Mouse (Mus musculus): ENCODE data around the gene Slc7a15. TPM values are rescaled to one million over a fixed set of nuclear protein-coding genes. Genes with fewer than 3 reads are reported as not detected.

Gene Slc7a15
- polyA plus RNA-seq, 1 experiment from 2014 or later: not detected

DNA sequence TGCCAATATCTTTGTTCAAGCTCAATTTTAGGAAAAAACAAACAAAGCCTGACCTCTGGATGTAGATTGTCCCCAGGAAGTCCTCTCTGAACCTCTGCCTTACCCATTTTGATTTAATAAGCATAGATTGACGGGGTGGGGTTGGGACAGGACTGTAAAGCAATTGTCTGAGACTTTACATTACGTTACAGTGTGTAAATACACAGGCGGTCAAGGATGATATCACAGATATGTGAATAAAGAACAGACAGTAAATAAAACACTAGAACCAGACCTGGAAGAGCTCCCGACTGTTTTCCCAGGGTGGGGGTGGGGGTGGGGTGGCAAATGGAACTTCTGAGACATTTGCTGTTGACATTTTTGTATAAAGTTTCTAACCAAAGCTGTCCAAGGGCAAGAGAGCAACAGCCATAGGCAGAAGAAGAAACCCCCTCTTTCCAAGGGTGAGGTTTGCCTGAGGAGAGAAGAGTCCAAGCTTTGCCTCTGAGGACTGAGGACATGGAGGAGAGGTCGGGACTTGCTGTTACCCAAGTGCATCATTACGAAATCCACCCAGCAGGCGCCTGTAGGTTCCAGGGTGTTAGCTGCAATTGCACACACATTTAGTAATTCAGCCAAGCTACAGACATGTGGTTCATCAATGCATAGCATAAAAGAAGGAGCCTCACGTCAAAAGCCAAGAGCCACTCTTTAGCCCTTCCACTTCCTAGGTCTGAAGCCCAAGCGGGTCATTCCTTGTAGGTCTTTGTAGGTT is 91.7 kb downstream of the Slc7a15 start:
- Histone ChIP-seq H3K36me3 (ENCODE audit: inconsistent target) (no peaks in the 10 kb centered on the region), H3K4me3 (ENCODE audit: inconsistent target) (no peak overlapping the region), H3K27ac (peak overlapping the region; percentile 1; the same call in 1 of the 2 replicates), H3K79me2 (ENCODE audit: inconsistent target) (peaks cover 8% of the 10 kb centered on the region; the same call in 1 of the 2 replicates)
- 57% methylated on average over 9 of the region's 9 CpGs for WGBS (ENCODE audit: missing documents)

DNA sequence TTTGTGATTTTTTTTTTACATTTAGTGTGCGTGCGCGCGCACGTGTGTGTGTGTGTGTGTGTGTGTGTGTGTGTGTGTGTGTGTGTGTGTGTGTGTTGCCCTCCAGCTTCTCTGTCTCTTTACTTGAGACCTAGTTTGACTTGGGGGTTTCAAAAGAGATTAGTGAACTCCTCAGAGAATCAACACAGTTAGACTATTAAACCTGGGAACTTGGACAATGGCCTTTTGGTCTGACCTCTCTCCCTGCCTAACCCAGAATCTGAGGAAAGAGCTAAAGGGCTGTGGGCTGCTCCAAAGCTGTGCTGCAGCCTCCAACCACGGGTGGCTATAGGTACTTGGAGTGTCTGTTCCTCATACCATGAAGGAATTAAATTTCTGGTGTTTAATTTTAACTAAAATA is 94.7 kb downstream of the Slc7a15 start:
- Histone ChIP-seq H3K27ac (no peak overlapping the region), H3K36me3 (ENCODE audit: inconsistent target) (no peaks in the 10 kb centered on the region), H3K4me3 (ENCODE audit: inconsistent target) (no peak overlapping the region), H3K79me2 (ENCODE audit: inconsistent target) (peaks cover 13% of the 10 kb centered on the region)
- 94% methylated on average over 6 of the region's 6 CpGs for WGBS (ENCODE audit: missing documents)

DNA sequence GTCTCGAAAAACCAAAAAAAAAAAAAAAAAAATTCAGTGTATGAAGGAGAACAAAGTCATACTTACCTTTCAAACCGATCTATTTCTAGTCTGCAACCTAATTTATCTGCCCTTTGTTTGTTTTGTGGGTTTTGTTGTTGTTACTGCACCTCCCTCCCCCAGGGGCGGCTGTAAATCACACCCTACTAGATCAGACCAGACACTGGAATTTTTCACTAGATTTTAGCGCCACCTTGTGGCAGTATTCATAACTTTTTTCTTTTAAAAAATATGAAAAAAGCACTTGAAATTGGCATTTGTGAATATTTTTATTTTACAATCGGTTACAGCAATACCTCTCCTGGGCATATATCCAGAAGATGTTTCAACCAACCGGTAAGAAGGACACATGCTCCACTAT is 96.3 kb downstream of the Slc7a15 start:
- Histone ChIP-seq H3K4me3 (ENCODE audit: inconsistent target) (no peak overlapping the region), H3K79me2 (ENCODE audit: inconsistent target) (peaks cover 29% of the 10 kb centered on the region), H3K27ac (peak overlapping the region; percentile 96), H3K36me3 (ENCODE audit: inconsistent target) (no peaks in the 10 kb centered on the region)
- 4% methylated on average over 4 of the region's 6 CpGs for WGBS (ENCODE audit: missing documents)

DNA sequence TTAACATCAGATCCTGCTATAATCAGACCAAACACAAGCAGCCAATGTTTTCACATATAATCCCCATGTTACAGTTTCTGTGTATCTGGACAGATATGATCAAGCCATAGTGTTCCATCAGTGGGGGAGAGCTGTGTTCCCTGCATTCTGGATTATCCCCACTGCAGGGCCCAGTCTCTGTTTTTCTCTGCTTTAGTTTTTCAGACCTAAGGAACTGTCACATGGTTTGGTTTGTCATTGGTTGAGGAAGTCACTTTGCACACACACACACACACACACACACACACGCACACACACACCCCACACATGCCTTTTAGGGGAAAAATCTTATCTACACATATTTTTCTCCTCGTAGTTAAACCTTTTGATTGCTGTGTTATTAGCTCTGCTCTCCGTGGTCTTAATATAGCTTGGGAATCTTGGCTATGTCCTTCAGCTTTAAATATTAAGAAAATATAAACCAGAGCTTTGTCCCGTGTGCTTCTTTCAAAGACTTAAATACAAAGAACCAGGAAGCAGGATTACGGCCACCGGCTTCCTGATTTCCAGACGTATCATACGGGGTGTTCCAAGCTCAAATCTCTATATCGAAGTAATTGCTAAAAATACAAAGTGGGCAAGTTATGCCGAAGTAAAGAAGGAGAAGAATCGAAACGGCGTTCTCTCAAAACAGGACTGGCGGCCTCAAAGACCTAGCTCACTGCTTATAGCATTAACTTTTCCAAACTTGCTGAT is 97.1 kb downstream of the Slc7a15 start:
- Histone ChIP-seq H3K27ac (peak overlapping the region; percentile 96), H3K79me2 (ENCODE audit: inconsistent target) (peaks cover 34% of the 10 kb centered on the region), H3K36me3 (ENCODE audit: inconsistent target) (no peaks in the 10 kb centered on the region), H3K4me3 (ENCODE audit: inconsistent target) (no peak overlapping the region)
- WGBS (ENCODE audit: missing documents): 43% methylated on average over 13 of the region's 14 CpGs

DNA sequence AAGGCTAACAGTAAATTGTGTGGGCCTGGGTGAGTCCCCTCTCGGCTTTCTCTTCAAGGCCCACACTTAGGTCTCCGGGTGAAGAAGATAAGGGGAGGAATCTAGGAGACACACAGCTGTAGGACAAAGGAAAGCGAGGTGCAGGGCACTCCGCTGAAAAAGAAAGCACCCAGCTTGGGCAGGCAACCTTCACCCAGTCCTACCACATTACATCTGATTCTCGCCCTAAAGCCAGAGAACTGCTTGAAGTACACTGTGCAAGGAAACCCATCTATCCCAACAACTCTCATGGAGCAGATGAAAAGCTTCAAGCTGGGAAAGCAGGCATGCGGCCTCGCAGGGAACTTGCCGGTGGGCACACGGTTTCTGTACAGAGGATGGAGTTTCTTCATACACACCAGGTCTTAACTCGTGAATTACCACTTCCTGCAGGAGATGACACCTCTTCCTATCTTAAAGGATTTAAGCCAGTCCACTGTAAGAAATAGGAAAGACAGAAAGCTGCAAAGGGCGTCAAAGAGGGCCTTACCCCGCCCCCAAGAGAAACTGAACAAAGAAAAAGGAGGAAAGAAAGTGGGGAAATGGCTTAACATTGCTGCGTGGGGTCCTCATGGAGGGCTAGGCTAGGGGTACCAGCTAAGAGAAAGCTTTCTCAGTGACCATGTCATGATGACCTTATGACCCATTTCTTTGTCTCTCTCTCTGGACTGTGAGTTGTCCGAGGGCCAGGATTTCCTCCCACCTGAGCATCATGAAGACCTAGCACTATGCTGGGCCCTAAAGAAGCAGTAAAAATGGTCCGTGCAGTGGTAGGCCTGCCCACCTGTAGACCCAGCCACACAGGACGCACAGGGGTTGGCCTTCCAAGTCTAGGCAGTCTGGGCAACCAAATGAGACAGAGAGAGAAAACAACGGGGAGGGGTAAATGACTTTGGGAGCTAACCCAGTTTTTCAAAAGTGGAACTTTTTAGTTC is 98.0 kb downstream of the Slc7a15 start:
- H3K27ac ChIP-seq: peak overlapping the region; percentile 96
- H3K36me3 ChIP-seq (ENCODE audit: inconsistent target): no peaks in the 10 kb centered on the region
- peaks cover 34% of the 10 kb centered on the region for H3K79me2 ChIP-seq (ENCODE audit: inconsistent target)
- WGBS (ENCODE audit: missing documents): 23% methylated on average over 17 of the region's 17 CpGs
- peak overlapping the region; percentile 55 for H3K4me3 ChIP-seq (ENCODE audit: inconsistent target)

DNA sequence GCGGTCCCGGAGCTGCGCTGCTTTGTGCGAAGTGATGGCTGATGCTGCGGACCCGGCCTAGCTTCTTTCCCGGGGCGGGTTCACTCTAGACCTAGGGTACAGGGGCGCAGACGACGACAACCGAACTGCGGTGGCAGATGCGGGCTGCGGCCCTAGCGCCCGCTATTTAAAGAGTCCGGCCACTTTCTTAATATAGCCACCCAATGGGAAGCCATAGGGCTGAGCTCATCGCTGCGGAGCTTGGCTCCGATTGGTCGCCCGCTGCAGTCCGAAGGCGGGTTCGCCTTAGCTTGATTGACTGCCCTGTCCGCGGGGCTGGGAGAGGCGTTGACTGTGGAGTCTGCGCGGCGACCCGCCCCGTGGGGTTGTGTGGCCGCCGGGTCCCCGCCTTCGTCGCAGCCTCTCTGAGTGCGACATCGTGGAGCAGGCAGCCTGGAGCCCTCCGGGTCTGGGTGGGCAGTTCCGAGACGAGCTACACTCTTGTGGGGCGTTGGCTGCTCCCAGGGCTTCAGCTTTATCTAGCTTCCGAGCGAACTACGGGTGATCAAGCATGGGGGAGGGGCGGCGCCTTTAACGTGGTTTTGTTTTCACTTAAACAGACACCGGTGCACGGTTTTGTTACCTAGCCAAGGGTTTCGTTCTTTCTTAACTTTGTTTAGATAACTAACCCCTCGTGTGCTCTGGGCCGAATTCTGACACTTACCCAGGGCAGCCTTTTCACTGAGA is 98.8 kb downstream of the Slc7a15 start, which contains the start of gene Rhob:
Rhob (minus strand) TSS at position 139 of the 726 bp plus-strand sequence.
- no peaks in the 10 kb centered on the region for H3K36me3 ChIP-seq (ENCODE audit: inconsistent target)
- peak within 1 kb of the TSS; percentile 96 for H3K27ac ChIP-seq
- H3K4me3 ChIP-seq (ENCODE audit: inconsistent target): peak within 1 kb of the TSS; percentile 77
- under 1% methylated on average over 54 of the region's 56 CpGs for WGBS (ENCODE audit: missing documents)
- peaks cover 34% of the 10 kb centered on the region for H3K79me2 ChIP-seq (ENCODE audit: inconsistent target)

DNA sequence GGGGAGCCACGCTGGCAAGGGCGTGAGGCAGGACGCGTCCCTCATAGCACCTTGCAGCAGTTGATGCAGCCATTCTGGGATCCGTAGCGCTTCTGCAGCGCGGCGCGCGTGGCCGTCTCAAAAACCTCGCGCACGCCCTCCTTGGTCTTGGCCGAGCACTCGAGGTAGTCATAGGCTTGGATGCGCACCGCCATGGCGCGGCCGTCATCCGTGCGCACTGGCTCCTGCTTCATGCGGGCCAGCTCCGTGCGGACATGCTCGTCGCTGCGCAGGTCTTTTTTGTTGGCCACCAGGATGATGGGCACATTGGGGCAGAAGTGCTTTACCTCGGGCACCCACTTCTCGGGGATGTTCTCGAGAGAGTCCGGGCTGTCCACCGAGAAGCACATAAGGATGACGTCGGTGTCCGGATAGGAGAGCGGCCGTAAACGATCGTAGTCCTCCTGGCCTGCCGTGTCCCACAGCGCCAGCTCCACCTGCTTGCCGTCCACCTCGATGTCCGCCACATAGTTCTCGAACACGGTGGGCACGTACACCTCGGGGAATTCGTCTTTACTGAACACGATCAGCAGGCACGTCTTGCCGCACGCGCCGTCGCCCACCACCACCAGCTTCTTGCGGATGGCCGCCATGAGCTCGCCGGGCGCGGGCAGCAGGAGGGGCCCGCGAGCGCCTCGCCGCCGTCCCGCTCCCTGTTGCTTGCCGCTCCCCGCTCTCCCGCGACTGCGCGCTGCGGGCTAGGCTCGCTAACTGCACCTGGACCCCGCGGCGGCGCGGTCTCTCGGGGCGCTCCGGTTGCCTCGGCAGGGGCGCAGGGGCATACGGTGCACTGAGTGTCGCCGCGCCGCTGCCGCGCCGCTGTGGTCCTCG is 99.6 kb downstream of the Slc7a15 start:
- WGBS (ENCODE audit: missing documents): under 1% methylated on average over 97 of the region's 99 CpGs
- Histone ChIP-seq H3K4me3 (ENCODE audit: inconsistent target) (peak overlapping the region; percentile 77), H3K79me2 (ENCODE audit: inconsistent target) (peaks cover 34% of the 10 kb centered on the region), H3K36me3 (ENCODE audit: inconsistent target) (no peaks in the 10 kb centered on the region), H3K27ac (peak overlapping the region; percentile 74)

DNA sequence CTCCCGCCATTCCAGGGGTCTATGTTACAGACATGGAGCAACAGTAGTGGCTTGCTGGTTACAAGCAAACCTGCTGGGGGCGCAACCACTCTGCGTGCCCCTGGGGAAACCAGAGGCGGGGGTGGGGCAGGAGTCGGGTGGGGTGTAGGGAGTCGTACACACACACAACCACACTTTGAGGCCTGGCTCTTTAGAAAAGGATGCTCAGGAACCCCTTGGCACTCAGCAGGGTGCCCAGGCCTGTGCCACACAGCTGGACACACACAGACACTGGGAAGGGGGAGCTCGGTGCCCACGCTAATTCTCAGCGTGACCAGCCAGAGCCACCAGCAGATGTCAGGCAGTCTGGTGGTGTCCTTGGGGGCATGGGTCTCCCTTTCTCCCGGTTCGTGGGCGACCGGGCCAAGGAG is 100.3 kb downstream of the Slc7a15 start:
- 7% methylated on average over 11 of the region's 13 CpGs for WGBS (ENCODE audit: missing documents)
- peak overlapping the region; percentile 74 for H3K27ac ChIP-seq

DNA sequence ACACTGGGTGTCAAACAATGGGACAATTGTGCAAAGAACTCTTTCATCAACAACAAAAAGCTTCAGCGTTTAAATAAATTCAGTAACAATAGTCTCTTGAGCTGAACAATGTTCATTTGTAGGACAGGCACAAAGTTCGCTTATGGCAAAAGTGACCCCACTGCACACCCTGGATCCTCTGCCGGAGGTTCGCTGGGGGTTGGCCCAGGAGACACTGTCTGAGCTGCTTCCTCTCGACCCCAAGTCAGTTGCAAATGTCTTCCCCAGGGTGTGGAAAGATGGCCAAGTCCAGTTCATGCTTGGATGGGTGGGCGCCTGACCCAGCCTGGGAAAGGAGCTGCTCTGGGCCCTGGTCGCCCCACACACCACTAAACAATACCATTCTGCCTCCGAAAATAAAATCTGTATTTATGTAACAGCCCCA is 100.7 kb downstream of the Slc7a15 start:
- Histone ChIP-seq H3K4me3 (ENCODE audit: inconsistent target) (peak overlapping the region; percentile 77), H3K27ac (peak overlapping the region; percentile 74), H3K79me2 (ENCODE audit: inconsistent target) (peaks cover 34% of the 10 kb centered on the region), H3K36me3 (ENCODE audit: inconsistent target) (no peaks in the 10 kb centered on the region)
- 35% methylated on average over 8 of the region's 8 CpGs for WGBS (ENCODE audit: missing documents)

More for the DNA sequence above, 100.3 kb downstream of the Slc7a15 start:
- Histone ChIP-seq H3K4me3 (ENCODE audit: inconsistent target) (peak overlapping the region; percentile 77), H3K79me2 (ENCODE audit: inconsistent target) (peaks cover 34% of the 10 kb centered on the region), H3K36me3 (ENCODE audit: inconsistent target) (no peaks in the 10 kb centered on the region)

DNA sequence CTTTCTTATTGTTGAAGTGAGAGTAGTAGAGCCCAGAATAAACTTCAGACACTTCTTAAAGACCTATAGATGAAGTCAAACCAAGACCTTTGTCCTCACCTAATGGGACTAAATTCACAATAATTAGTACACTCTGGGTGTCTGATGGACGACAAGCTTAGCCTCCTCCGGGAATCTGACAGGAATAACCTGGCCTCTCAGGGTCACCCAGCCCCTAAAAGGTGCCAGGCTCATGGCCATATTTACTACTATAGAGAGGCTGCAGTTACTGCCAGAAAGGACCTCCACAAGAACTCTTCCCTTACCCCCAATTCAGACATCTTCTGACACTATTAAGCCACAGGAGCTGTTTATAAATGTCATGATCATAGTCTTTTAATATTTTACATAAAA is 101.6 kb downstream of the Slc7a15 start:
- 67% methylated on average over 2 of the region's 2 CpGs for WGBS (ENCODE audit: missing documents)
- Histone ChIP-seq H3K36me3 (ENCODE audit: inconsistent target) (no peaks in the 10 kb centered on the region), H3K27ac (no peak overlapping the region), H3K79me2 (ENCODE audit: inconsistent target) (peaks cover 34% of the 10 kb centered on the region), H3K4me3 (ENCODE audit: inconsistent target) (peak overlapping the region; percentile 77)

DNA sequence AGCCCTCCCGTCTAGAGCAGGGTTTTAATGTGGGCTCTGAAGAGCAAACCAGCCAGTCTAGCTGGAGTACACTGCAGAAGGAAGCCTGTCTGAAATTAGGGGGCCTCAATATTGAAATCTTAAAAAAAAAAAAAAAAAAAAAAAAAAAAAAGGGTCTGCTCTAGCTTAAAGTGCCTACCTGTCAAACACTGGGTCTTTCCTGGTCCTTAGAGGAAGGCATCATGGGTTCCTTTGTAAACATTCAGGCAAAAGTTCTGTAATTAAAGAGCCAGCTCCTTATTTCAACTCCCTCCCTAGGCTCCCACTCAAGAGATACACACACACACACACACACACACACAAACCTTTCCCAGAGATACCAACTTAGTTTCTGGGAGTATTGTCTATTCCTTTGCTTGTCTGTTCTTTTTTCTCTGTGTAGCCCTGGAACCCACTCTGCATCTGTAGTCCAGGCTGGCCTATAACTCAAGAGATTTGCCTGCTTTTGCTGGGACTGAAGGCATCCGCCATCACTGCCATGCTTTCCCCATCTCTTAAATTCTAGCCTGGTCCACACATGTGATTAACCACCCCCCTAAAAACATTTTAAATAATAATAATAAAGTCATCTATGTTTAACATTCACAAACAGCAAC is 102.1 kb downstream of the Slc7a15 start:
- 85% methylated on average over 2 of the region's 2 CpGs for WGBS (ENCODE audit: missing documents)
- no peak overlapping the region for H3K27ac ChIP-seq
- no peaks in the 10 kb centered on the region for H3K36me3 ChIP-seq (ENCODE audit: inconsistent target)
- peaks cover 34% of the 10 kb centered on the region for H3K79me2 ChIP-seq (ENCODE audit: inconsistent target)
- peak overlapping the region; percentile 77 for H3K4me3 ChIP-seq (ENCODE audit: inconsistent target)

DNA sequence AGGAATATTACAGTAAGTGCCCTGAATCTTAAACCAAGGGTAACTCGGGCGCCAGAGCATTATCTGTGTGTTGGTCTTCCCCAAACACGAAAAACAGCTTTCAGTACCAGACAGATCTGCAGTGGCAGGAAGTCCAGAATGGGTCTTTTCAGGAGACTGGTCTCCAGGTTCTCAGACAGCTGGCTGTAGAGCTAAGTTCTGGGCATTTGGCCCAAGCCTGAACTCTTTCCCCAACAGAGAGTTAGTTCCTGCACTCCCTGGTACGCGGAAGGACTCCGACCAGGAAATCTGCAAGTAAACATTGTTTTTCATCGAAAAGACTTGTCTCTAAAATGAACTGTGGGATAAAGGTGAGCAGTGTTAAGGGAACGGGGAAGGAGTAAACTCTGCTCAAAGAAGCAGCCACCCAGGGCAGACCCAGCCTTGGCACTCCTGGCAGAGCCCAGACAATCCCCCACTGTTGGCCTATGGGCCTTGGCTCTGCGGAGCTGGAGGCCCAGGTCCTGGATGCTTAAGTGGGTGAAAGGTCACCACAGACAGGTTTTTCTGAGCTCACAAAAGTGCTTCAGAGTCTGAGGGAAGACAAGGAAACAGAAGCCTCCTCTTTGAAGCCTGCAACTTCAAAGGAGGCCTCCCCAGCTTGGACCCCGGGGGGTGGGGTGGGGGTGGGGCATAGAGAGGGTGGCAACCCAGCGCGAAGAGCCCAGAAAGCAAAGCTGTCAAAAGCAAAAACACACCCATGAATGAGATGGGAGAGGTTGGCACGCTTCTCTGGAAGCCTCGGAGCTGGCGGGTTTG is 102.8 kb downstream of the Slc7a15 start:
- 69% methylated on average over 15 of the region's 15 CpGs for WGBS (ENCODE audit: missing documents)
- Histone ChIP-seq H3K79me2 (ENCODE audit: inconsistent target) (peaks cover 33% of the 10 kb centered on the region), H3K4me3 (ENCODE audit: inconsistent target) (no peak overlapping the region), H3K36me3 (ENCODE audit: inconsistent target) (no peaks in the 10 kb centered on the region), H3K27ac (no peak overlapping the region)
